Mouse (Mus musculus) thymus, postnatal 14 days (tissue): Measurements from ENCODE around the gene Romo1.
"Not testable (repeated sequence)": the region's sequence is repeated elsewhere in the genome, so short reads cannot be mapped to it uniquely, and the experiment has no call there.

Source experiments
- DNase-seq: peaks from one replicate; pipeline ENCODE4 v3.0.0; 2021

The Romo1 gene

DNA sequence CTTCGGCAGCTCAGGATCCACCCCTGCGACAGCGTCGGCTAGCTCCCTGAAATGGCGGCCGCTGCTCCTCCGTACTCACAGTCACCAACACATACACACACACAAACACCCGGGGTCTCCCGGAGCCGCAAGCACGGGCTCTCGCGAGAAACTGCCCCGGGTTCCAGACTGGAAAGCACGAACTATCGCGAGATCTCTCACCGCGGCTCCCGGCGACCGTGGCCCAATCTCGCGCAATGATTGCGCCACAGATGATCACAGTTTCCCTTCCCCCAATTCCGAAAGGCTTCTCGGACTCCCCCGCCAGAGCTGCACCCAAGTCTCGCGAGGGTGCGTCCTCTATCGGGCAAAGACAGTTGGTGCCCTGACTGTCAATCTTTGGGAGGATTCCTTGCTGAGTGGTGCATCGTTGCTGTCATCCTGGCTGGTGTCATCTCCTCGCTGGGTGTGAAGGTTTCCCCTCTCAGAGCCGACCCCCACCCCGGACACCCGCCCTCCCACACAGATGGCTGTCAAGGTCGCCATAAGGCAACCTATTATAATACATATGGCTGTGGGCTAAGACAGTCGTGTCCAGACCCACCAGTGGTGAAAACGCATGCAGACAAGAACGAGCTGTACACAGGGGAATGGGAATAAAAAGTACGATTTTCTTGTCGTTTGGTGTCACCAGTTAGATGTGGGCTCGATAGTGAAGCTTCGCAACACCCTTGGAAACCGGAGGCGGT, 36.4 kb downstream of the Romo1 start, which contains the start of gene Rbm39:
TSS of gene Rbm39 (minus strand) at position 145 of the 728 bp plus-strand sequence.
- peak; percentile 100 for DNase-seq

DNA sequence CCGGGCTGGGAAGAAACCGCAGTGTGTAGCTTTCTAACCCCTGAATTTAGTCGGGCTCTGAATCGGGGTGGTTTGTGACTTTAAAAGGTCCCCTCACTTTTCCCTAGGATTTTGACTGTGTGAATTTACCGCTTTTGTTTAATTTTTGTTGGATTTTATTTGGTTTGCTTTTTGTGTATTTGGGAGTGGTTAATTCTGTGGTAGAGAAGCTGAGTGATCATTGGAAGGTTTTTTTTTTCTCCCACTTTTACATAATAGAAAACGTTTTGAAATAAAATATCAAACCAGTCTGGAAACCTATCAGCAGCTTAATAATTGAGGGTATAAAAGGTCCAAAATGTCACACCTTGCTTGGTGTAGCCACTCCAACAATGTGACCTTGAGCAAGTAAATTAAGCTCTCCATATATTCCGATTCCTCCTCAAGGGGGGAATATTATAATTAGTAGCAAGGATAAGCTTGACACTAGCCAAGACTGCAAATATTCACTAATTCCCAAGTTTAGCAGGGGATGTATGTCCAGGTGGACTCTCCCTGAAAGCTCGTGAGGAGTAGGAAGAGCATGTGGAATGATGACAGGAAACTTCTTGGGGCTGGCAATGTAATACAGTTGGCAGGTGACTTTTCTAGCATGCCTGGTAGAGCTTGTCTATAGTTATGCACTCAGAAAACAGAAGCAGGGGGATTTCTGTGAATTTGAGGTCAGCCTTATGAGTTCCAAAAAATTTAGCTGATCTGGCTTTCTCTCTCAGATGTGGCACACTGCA, 37.2 kb downstream of the Romo1 start:
- DNase-seq, result no peak

DNA sequence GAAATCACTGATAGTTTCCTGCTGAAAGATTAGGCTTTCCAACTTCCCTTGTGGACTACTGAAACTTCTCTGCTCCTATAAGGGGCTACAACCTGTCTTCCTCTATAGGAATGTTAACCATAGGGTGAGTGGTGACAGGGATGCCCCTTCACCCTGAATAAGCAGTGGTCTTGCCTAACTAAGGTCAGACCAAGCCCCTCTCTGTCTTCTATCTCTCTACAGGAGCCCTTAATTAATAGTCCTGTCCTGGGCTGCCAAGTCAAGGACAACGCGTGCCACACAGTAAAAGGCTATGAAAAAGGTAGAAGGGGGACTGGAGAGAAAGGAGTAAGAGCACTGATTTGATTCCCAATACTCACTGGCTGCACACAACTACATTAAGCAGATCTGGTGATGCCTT, 37.8 kb downstream of the Romo1 start:
- DNase-seq, result no peak

DNA sequence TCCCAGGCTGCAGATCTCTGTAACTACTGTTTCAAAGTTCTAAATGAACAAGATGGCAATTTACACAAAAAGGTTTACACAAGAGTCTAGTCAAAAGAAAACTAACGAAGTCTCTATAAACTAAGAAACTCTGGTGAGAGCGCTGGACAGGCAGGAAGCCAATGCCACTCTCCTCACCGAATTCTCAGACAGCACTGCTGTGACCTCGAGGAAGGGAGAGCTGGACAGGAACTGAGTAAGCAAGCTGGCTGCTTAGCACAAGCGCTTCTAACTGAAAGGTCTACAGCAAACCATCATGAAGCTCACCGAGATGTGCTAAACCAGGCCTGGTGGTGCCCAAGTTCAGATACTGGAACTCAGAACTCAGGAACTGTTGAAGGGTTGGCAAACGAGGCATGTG, 45.4 kb downstream of the Romo1 start:
- not testable (repeated sequence) for DNase-seq

DNA sequence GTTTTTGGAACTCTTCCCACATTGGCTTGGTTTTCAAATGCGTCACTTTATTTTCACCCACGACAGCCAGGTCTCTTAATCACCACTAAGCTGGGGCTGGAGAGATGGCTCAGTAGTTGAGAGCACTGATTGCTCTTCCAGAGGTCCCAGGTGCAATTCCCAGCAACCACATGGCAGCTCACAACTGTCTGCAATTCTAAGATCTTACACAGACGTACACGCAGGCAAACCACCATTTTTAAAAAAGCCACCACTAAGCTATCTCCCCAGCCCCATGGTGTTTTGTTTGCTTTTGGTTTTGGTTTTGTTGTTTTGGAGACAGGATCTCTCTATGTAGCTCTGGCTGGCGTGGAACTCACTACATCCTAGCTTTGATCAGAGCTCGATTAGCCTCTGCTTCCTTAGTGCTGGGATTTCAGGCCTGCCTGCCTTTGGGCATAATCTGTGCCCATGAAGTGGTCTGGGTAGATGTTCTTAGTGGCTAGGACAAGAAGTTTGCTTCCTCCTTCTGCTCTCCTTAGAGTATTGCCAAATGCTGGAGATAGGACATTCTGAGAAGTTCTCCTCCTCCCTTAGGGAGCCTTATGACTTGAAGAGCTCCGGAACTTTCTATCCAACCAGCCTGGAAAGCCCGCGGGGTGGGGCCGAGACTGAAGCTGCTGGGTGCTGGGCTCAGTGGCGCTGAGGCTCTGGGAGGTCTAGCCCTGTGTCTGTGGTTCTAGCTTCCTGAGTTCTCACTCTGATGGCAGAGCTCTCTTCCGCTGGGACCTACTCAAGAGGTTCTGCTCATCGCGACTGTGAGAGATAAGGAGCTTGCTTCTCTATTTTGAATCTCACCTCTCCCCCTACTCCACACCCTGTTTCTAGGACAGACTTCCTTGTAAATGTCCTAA, 46.4 kb downstream of the Romo1 start:
- DNase-seq, result peak; percentile 78

DNA sequence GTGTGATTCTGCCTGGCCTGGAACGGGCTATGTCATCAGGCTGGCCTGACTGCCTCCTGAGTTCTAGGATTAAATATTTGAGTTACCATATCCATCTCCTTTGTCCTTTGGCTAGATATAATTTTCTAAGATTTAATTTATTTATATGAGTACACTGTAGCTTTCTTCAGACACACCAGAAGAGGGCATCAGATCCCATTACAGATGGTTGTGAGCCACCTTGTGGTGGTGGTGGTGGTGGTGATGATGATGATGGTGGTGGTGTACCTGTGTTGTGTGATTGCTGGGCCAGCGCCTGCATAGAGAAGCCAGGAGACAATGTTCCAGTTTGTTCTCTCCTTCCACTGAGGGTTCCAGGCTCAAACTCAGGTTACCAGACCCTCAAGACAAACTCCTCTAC, 47.7 kb downstream of the Romo1 start:
- no peak for DNase-seq

DNA sequence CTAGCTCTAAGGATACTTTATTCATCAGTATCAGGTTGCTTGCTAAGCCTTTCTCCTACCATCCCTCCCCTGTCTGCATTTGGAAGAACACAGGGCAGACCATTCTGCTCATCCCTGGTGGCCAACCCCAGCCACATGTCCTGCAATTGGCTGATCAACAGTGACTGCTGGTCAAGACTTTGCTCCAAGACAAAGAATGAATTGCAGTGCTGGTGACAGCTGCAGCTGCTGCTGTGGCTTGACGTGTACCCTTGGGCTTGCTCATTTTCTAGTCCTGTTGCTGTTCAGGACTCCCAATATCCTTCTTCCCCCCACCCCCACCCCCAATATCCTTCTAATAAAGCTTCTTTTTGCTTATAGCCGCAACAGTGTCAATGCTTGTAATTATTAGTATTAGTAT, 48.2 kb downstream of the Romo1 start:
- no peak for DNase-seq

DNA sequence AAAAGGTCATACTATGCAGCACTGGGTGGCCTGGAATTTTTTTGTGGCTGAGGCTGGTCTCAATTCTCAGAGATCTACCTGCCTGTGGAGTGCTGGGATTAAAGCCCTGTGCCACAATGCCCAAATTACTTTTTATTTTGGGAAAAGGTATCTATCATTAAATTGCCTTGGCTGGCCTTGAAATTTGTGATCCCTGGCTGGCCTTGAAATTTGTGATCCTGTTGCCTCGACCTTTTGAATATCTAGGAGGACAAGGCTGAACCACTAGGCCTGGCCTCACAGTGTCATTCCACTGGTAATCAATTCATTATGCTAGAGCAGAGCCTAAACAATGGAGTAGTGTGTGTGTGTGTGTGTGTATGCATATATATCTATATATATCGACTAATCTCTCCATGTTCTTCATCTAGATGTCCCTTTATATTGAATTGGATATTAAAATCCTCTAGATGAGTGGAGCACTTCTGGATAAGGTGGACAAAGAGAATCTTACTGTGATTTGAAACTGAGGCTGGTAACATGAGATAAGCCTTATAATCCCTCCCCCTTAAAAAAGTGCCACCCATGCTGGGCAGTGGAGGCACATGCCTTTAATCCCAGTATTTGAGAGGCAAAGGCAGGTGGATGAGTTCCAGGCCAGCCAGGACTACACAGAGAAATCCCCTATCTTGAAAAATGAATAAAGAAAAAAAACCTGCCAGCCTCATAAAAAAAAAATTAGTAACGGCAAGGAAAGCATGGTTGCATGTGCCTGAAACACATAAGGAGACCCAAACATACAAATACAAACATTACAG, 49.4 kb downstream of the Romo1 start:
- DNase-seq, result no peak

DNA sequence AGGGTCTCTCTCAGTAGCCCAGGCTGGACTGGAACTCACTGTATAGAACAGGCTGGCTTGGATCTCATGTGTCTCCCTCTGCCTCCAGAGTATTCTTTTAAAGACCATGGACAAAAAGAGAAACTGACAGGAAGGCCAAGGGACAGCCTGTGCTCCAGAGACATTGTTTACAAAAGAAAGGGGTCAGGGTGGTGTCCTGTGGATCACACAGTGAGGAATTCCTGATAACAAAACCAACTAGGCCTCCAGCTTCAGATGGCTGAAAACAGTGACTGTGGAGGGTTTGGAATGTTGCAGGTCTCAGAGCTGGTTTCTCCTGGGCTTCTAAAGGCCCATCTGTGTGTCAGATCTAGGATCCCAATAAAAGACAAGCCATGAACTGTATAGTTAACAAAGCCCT, 50.7 kb downstream of the Romo1 start:
- no peak for DNase-seq
